Mouse (Mus musculus) forebrain, postnatal 0 days (tissue): ENCODE data around the gene Cnr1. TPM values are rescaled to one million over a fixed set of nuclear protein-coding genes. Genes with fewer than 3 reads are reported as not detected.

Experiments used
- ATAC-seq: fragments of 200-750 bp; cut with Nextera tagmentation; 2 replicates; pipeline ENCODE4 v1.8.0; 2017; ENCODE audit warnings: mild to moderate bottlenecking, moderate library complexity
- DNase-seq: peaks from one replicate; pipeline ENCODE4 v3.0.0-alpha.2; 2015
- H3K27ac ChIP-seq: fragments of 300-500 bp; sonication (generic); 2 replicates; pipeline ENCODE4 v1.5.1; 2014; ENCODE audit warnings: low read depth, mild to moderate bottlenecking, antibody characterized with exemption, low read length, moderate library complexity, mixed read lengths
- H3K27me3 ChIP-seq: fragments of 300-500 bp; sonication (generic); 2 replicates; pipeline ENCODE4 v1.6.1; 2014; ENCODE audit warnings: mild to moderate bottlenecking, low read length, mixed read lengths; ENCODE audit not compliant: insufficient read depth
- H3K36me3 ChIP-seq: fragments of 300-500 bp; sonication (generic); 2 replicates; pipeline ENCODE4 v1.6.1; 2014; ENCODE audit warnings: mild to moderate bottlenecking, moderate library complexity; ENCODE audit not compliant: insufficient read depth
- H3K4me1 ChIP-seq: fragments of 300-500 bp; sonication (generic); 2 replicates; pipeline ENCODE4 v1.6.1; 2014; ENCODE audit warnings: antibody characterized with exemption; ENCODE audit not compliant: insufficient read depth
- H3K4me2 ChIP-seq: fragments of 300-500 bp; sonication (generic); 2 replicates; pipeline ENCODE4 v1.6.1; 2014; ENCODE audit warnings: low read depth, mild to moderate bottlenecking, moderate library complexity
- H3K4me3 ChIP-seq: fragments of 300-500 bp; sonication (generic); 2 replicates; pipeline ENCODE4 v1.5.1; 2014; ENCODE audit warnings: low read depth, low read length, mixed read lengths
- H3K9ac ChIP-seq: fragments of 300-500 bp; sonication (generic); 2 replicates; pipeline ENCODE4 v1.6.1; 2014; ENCODE audit warnings: mild to moderate bottlenecking
- H3K9me3 ChIP-seq: fragments of 300-500 bp; sonication (generic); 2 replicates; pipeline ENCODE4 v1.6.1; 2016; ENCODE audit warnings: low read length
- CTCF ChIP-seq: sonication (generic); IDR thresholded peaks from 2 replicates; pipeline ENCODE4 v1.5.1; 2016; ENCODE audit warnings: antibody characterized with exemption, control low read depth, low read depth
- WGBS: fragments of 180-500 bp; shearing (Covaris S2); extraction: QIAGEN DNeasy Blood & Tissue Kit; methylation state at CpG from one replicate; pipeline ENCODE4 v1.1.7; 2014; 5-methylcytosine and 5-hydroxymethylcytosine counted together
- polyA plus RNA-seq: library from polyadenylated mRNA; unstranded; fragments of >200 nt; fragmentation: Nextera tagmentation; extraction: Ambion mirVana; gene quantifications from 2 replicates; pipeline ENCODE4 v1.2.1, GENCODE M21; 2015
- total RNA-seq: library from RNA; depleted of rRNA; stranded (reverse); fragments of >200 nt; gene quantifications from 2 replicates; pipeline ENCODE4 v1.2.3, GENCODE M21; 2014

Gene Cnr1
- total and polyA plus RNA-seq, 2 experiments from 2014 or later, result 48.0 to 178 TPM

- no peaks in the 10 kb centered on the region for H3K4me1 ChIP-seq
- ATAC-seq (no peak), DNase-seq (no peak)
- TF ChIP-seq CTCF, result no peak
- H3K4me3 ChIP-seq, result no peak overlapping the region
- no peaks in the 10 kb centered on the region for H3K27me3 ChIP-seq
- no peak overlapping the region for H3K9ac ChIP-seq
- H3K4me2 ChIP-seq, result no peak overlapping the region
- no peaks in the 10 kb centered on the region for H3K9me3 ChIP-seq
- 92% methylated on average over 2 of the region's 2 CpGs for WGBS
- H3K36me3 ChIP-seq, result no peaks in the 10 kb centered on the region
- H3K27ac ChIP-seq, result no peak overlapping the region
These were observed 28.9 kb upstream of the Cnr1 start for GRCm38 (mm10) chr4:33895491-33895890.

GRCm38 (mm10) chr4:33901659-33902058 is 22.7 kb upstream of the Cnr1 start:
- Histone ChIP-seq H3K4me3 (no peak overlapping the region), H3K4me1 (no peaks in the 10 kb centered on the region), H3K36me3 (no peaks in the 10 kb centered on the region), H3K9ac (no peak overlapping the region), H3K27ac (no peak overlapping the region), H3K4me2 (no peak overlapping the region), H3K9me3 (no peaks in the 10 kb centered on the region), H3K27me3 (no peaks in the 10 kb centered on the region)
- TF ChIP-seq CTCF, result no peak
- ATAC-seq (no peak), DNase-seq (no peak)
- 92% methylated on average over 3 of the region's 3 CpGs for WGBS

- WGBS, result 63% methylated on average over 1 of the region's 1 CpGs
- H3K27ac ChIP-seq, result no peak overlapping the region
- ATAC-seq (no peak), DNase-seq (no peak)
- no peaks in the 10 kb centered on the region for H3K36me3 ChIP-seq
- no peaks in the 10 kb centered on the region for H3K4me1 ChIP-seq
- H3K27me3 ChIP-seq, result no peaks in the 10 kb centered on the region
- H3K9me3 ChIP-seq, result no peaks in the 10 kb centered on the region
- no peak overlapping the region for H3K4me2 ChIP-seq
- no peak overlapping the region for H3K4me3 ChIP-seq
- TF ChIP-seq CTCF, result no peak
- no peak overlapping the region for H3K9ac ChIP-seq
These were observed 20.5 kb upstream of the Cnr1 start for GRCm38 (mm10) chr4:33903812-33904340.

- Histone ChIP-seq H3K9ac (no peak overlapping the region), H3K27me3 (no peaks in the 10 kb centered on the region), H3K27ac (no peak overlapping the region), H3K36me3 (no peaks in the 10 kb centered on the region), H3K4me1 (no peaks in the 10 kb centered on the region), H3K4me2 (no peak overlapping the region), H3K9me3 (no peaks in the 10 kb centered on the region), H3K4me3 (no peak overlapping the region)
- DNase-seq (no peak), ATAC-seq (no peak)
- no peak for TF ChIP-seq CTCF
- 79% methylated on average over 4 of the region's 4 CpGs for WGBS
These were observed 19.6 kb upstream of the Cnr1 start for GRCm38 (mm10) chr4:33904826-33905225.

- 30% methylated on average over 3 of the region's 3 CpGs for WGBS
- no peak for ATAC-seq
These were observed 15.6 kb upstream of the Cnr1 start for GRCm38 (mm10) chr4:33908786-33909185.

GRCm38 (mm10) chr4:33915730-33916129 is 8.7 kb upstream of the Cnr1 start:
- no peaks in the 10 kb centered on the region for H3K36me3 ChIP-seq
- H3K9me3 ChIP-seq, result no peaks in the 10 kb centered on the region
- H3K27ac ChIP-seq, result no peak overlapping the region
- H3K4me3 ChIP-seq, result no peak overlapping the region
- no peaks in the 10 kb centered on the region for H3K4me1 ChIP-seq
- no peak overlapping the region for H3K9ac ChIP-seq
- H3K4me2 ChIP-seq, result no peak overlapping the region
- DNase-seq, result peak; percentile 55
- 49% methylated on average over 5 of the region's 5 CpGs for WGBS
- ATAC-seq, result no peak
- no peak for TF ChIP-seq CTCF
- H3K27me3 ChIP-seq, result no peaks in the 10 kb centered on the region

More at GRCm38 (mm10) chr4:33908786-33909185, 15.6 kb upstream of the Cnr1 start:
- Histone ChIP-seq H3K9ac (no peak overlapping the region), H3K4me2 (no peak overlapping the region), H3K4me3 (no peak overlapping the region), H3K4me1 (no peaks in the 10 kb centered on the region), H3K27ac (no peak overlapping the region), H3K9me3 (no peaks in the 10 kb centered on the region), H3K36me3 (no peaks in the 10 kb centered on the region), H3K27me3 (no peaks in the 10 kb centered on the region)
- TF ChIP-seq CTCF, result no peak
- no peak for DNase-seq

- DNase-seq (no peak), ATAC-seq (no peak)
- Histone ChIP-seq H3K27ac (no peak overlapping the region), H3K9me3 (no peaks in the 10 kb centered on the region), H3K4me3 (no peak overlapping the region), H3K9ac (no peak overlapping the region), H3K27me3 (no peaks in the 10 kb centered on the region), H3K36me3 (no peaks in the 10 kb centered on the region), H3K4me1 (peaks cover 5% of the 10 kb centered on the region; the same call in 1 of the 2 replicates), H3K4me2 (no peak overlapping the region)
- TF ChIP-seq CTCF, result no peak
- WGBS, result 43% methylated on average over 5 of the region's 5 CpGs
These were observed 3.6 kb upstream of the Cnr1 start for GRCm38 (mm10) chr4:33920807-33921206.
